Mouse (Mus musculus) myocyte (in vitro differentiated cells): ENCODE measurements around the gene Tas2r126. TPM values are rescaled to one million over a fixed set of nuclear protein-coding genes. Genes with fewer than 3 reads are reported as not detected.

Experiments
- H3K27me3 ChIP-seq: one replicate; pipeline ENCODE4 v1.6.1; 2011; ENCODE audit not compliant: control insufficient read depth, insufficient read depth, insufficient read length
- H3K36me3 ChIP-seq: one replicate; pipeline ENCODE4 v1.6.1; 2011; ENCODE audit not compliant: control insufficient read depth, insufficient read depth
- H3K4me2 ChIP-seq: one replicate; pipeline ENCODE4 v1.6.1; 2011; ENCODE audit warnings: low read depth, control low read depth
- H3K4me3 ChIP-seq: one replicate; pipeline ENCODE4 v1.5.1; 2011; ENCODE audit warnings: mild to moderate bottlenecking, control low read depth, moderate library complexity
- H3K79me2 ChIP-seq: one replicate; pipeline ENCODE4 v1.6.1; 2011; ENCODE audit not compliant: control insufficient read depth, insufficient read depth
- H3ac ChIP-seq: one replicate; pipeline ENCODE4 v1.6.1; 2011; ENCODE audit not compliant: control insufficient read depth, insufficient read length
- CEBPB ChIP-seq: IDR thresholded peaks from 2 replicates; pipeline ENCODE4 v1.6.1; 2011; ENCODE audit warnings: mild to moderate bottlenecking, moderate library complexity; ENCODE audit not compliant: poor library complexity, insufficient read depth, severe bottlenecking
- E2F4 ChIP-seq: IDR thresholded peaks from one replicate; pipeline ENCODE4 v1.6.1; 2011; ENCODE audit warnings: mild to moderate bottlenecking, control low read depth, moderate library complexity; ENCODE audit not compliant: insufficient read depth
- MAX ChIP-seq: IDR thresholded peaks from one replicate; pipeline ENCODE4 v1.6.1; 2011; ENCODE audit warnings: low read depth, mild to moderate bottlenecking, control low read depth
- MYOD1 ChIP-seq, 3 experiments: IDR thresholded peaks; one replicate each; pipeline ENCODE4 v1.6.1; 2011; ENCODE audit warnings: control low read depth in 2 of 3, low read depth in 2 of 3, mild to moderate bottlenecking in 2 of 3, moderate library complexity in 1 of 3; ENCODE audit not compliant: insufficient read length in 2 of 3, control insufficient read depth in 1 of 3
- MYOG ChIP-seq, 3 experiments: IDR thresholded peaks; one replicate each; pipeline ENCODE4 v1.6.1; 2011; ENCODE audit warnings: control low read depth in 2 of 3, low read depth in 2 of 3, mild to moderate bottlenecking in 2 of 3; ENCODE audit not compliant: insufficient read length in 2 of 3, control insufficient read depth in 1 of 3, insufficient read depth in 1 of 3
- POLR2A ChIP-seq: IDR thresholded peaks from one replicate; pipeline ENCODE4 v1.6.1; 2011; ENCODE audit warnings: low read depth, mild to moderate bottlenecking, control low read depth, moderate library complexity; ENCODE audit not compliant: insufficient read length
- POLR2AphosphoS2 ChIP-seq: IDR thresholded peaks from one replicate; pipeline ENCODE4 v1.6.1; 2011; ENCODE audit warnings: low read depth, control low read depth; ENCODE audit not compliant: insufficient read length
- REST ChIP-seq: IDR thresholded peaks from one replicate; pipeline ENCODE4 v1.6.1; 2011; ENCODE audit warnings: mild to moderate bottlenecking, control low read depth, moderate library complexity; ENCODE audit not compliant: insufficient read depth, insufficient read length
- SRF ChIP-seq: IDR thresholded peaks from one replicate; pipeline ENCODE4 v1.6.1; 2011; ENCODE audit warnings: low read depth; ENCODE audit not compliant: control insufficient read depth, insufficient read length
- TCF12 ChIP-seq: IDR thresholded peaks from one replicate; pipeline ENCODE4 v1.6.1; 2011; ENCODE audit warnings: mild to moderate bottlenecking, control low read depth; ENCODE audit not compliant: poor library complexity, insufficient read depth, severe bottlenecking
- TCF3 ChIP-seq: IDR thresholded peaks from one replicate; pipeline ENCODE4 v1.6.1; 2011; ENCODE audit warnings: low read depth, control low read depth; ENCODE audit not compliant: insufficient read length
- USF1 ChIP-seq: IDR thresholded peaks from one replicate; pipeline ENCODE4 v1.6.1; 2011; ENCODE audit warnings: low read depth, mild to moderate bottlenecking, control low read depth, moderate library complexity
- polyA plus RNA-seq: library from polyadenylated mRNA; unstranded; fragments of >200 nt; fragmentation: generic; extraction: Trizol; gene quantifications from one replicate; pipeline ENCODE4 v1.2.1, GENCODE M21; 2012; ENCODE audit warnings: missing spikeins

Gene Tas2r126
- polyA plus RNA-seq, 1 experiment, result not detected

GRCm38 (mm10) chr6:42435490-42435889 is 1.2 kb downstream of the Tas2r126 start:
- Histone ChIP-seq H3K27me3 (no peaks in the 10 kb centered on the region), H3K4me2 (no peak overlapping the region), H3ac (no peak overlapping the region), H3K4me3 (no peak overlapping the region), H3K36me3 (no peaks in the 10 kb centered on the region), H3K79me2 (no peaks in the 10 kb centered on the region)
- TF ChIP-seq MYOG (IDR thresholded peaks at IDR 0.05; ENCODE audit: control insufficient read depth in 1 of 3, insufficient read depth in 1 of 3, insufficient read length in 2 of 3, low read depth in 2 of 3), result no peak
- TF ChIP-seq TCF12, result no peak
- no peak for TF ChIP-seq USF1
- no peak for TF ChIP-seq CEBPB
- TF ChIP-seq E2F4, result no peak
- no peak for TF ChIP-seq MAX
- TF ChIP-seq SRF, result no peak
- no peak for TF ChIP-seq TCF3
- TF ChIP-seq POLR2A, result no peak
- no peak for TF ChIP-seq REST
- TF ChIP-seq MYOD1 (IDR thresholded peaks at IDR 0.05; ENCODE audit: control insufficient read depth in 1 of 3, insufficient read length in 2 of 3, low read depth in 2 of 3), result no peak
- TF ChIP-seq POLR2AphosphoS2, result no peak

DNA sequence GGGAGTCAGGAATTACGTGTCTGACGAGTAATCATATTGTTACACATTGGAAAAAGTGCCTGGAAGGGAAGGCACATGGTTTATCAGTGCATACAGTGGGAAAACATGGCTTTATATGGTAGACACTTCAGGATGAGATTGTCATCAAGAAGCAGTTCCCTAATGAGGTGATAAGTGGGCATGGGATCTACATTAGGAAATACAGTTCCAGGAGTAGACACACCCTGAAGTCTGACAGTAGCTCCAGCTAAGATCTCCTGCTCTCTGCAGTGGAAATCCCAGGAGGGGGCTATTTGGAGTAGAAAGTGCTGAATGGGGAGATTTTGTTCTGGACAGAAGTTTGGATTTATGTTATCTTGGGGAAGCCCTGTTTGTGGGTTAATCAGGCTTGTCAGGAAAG is 7.1 kb downstream of the Tas2r126 start:
- no peaks in the 10 kb centered on the region for H3K79me2 ChIP-seq
- H3ac ChIP-seq, result no peak overlapping the region
- TF ChIP-seq REST (no peak), MYOG (IDR thresholded peaks at IDR 0.05; ENCODE audit: control insufficient read depth in 1 of 3, insufficient read depth in 1 of 3, insufficient read length in 2 of 3, low read depth in 2 of 3) (no peak), POLR2A (no peak), TCF12 (no peak), MYOD1 (IDR thresholded peaks at IDR 0.05; ENCODE audit: control insufficient read depth in 1 of 3, insufficient read length in 2 of 3, low read depth in 2 of 3) (no peak), USF1 (no peak), CEBPB (no peak), SRF (no peak), POLR2AphosphoS2 (no peak), MAX (no peak), E2F4 (no peak), TCF3 (no peak)
- no peak overlapping the region for H3K4me2 ChIP-seq
- H3K27me3 ChIP-seq, result no peaks in the 10 kb centered on the region
- no peak overlapping the region for H3K4me3 ChIP-seq
- no peaks in the 10 kb centered on the region for H3K36me3 ChIP-seq

- Histone ChIP-seq H3K36me3 (no peaks in the 10 kb centered on the region), H3K4me2 (no peak overlapping the region), H3K4me3 (no peak overlapping the region), H3ac (no peak overlapping the region), H3K27me3 (no peaks in the 10 kb centered on the region), H3K79me2 (no peaks in the 10 kb centered on the region)
- TF ChIP-seq POLR2AphosphoS2 (no peak), MYOD1 (IDR thresholded peaks at IDR 0.05; ENCODE audit: control insufficient read depth in 1 of 3, insufficient read length in 2 of 3, low read depth in 2 of 3) (no peak), SRF (no peak), TCF3 (no peak), MYOG (IDR thresholded peaks at IDR 0.05; ENCODE audit: control insufficient read depth in 1 of 3, insufficient read depth in 1 of 3, insufficient read length in 2 of 3, low read depth in 2 of 3) (no peak), USF1 (no peak), TCF12 (no peak), POLR2A (no peak), REST (no peak), MAX (no peak), E2F4 (no peak), CEBPB (no peak)
Measured at GRCm38 (mm10) chr6:42444491-42444890, 10.2 kb downstream of the Tas2r126 start.

GRCm38 (mm10) chr6:42447381-42447780 is 13.0 kb downstream of the Tas2r126 start:
- no peaks in the 10 kb centered on the region for H3K36me3 ChIP-seq
- H3ac ChIP-seq, result no peak overlapping the region
- H3K27me3 ChIP-seq, result no peaks in the 10 kb centered on the region
- no peak for TF ChIP-seq TCF12
- TF ChIP-seq POLR2AphosphoS2, result no peak
- TF ChIP-seq USF1, result no peak
- TF ChIP-seq MYOD1 (IDR thresholded peaks at IDR 0.05; ENCODE audit: control insufficient read depth in 1 of 3, insufficient read length in 2 of 3, low read depth in 2 of 3), result no peak
- TF ChIP-seq TCF3, result no peak
- no peak for TF ChIP-seq MAX
- no peak for TF ChIP-seq SRF
- no peak for TF ChIP-seq REST
- no peak for TF ChIP-seq CEBPB
- no peak for TF ChIP-seq MYOG (IDR thresholded peaks at IDR 0.05; ENCODE audit: control insufficient read depth in 1 of 3, insufficient read depth in 1 of 3, insufficient read length in 2 of 3, low read depth in 2 of 3)
- TF ChIP-seq POLR2A, result no peak
- TF ChIP-seq E2F4, result no peak
- H3K4me2 ChIP-seq, result no peak overlapping the region
- H3K79me2 ChIP-seq, result no peaks in the 10 kb centered on the region
- H3K4me3 ChIP-seq, result no peak overlapping the region

- no peaks in the 10 kb centered on the region for H3K27me3 ChIP-seq
- no peak within 1 kb of the TSS for H3K4me2 ChIP-seq
- no peak for TF ChIP-seq MYOG (IDR thresholded peaks at IDR 0.05; ENCODE audit: control insufficient read depth in 1 of 3, insufficient read depth in 1 of 3, insufficient read length in 2 of 3, low read depth in 2 of 3)
- no peak for TF ChIP-seq USF1
- TF ChIP-seq TCF3, result no peak
- no peak for TF ChIP-seq SRF
- TF ChIP-seq MAX, result no peak
- TF ChIP-seq REST, result no peak
- TF ChIP-seq CEBPB, result no peak
- TF ChIP-seq TCF12, result no peak
- no peak for TF ChIP-seq POLR2A
- no peak for TF ChIP-seq POLR2AphosphoS2
- no peak for TF ChIP-seq MYOD1 (IDR thresholded peaks at IDR 0.05; ENCODE audit: control insufficient read depth in 1 of 3, insufficient read length in 2 of 3, low read depth in 2 of 3)
- TF ChIP-seq E2F4, result no peak
- H3K4me3 ChIP-seq, result no peak within 1 kb of the TSS
- no peaks in the 10 kb centered on the region for H3K36me3 ChIP-seq
- no peak within 1 kb of the TSS for H3ac ChIP-seq
- H3K79me2 ChIP-seq, result no peaks in the 10 kb centered on the region
Measured at GRCm38 (mm10) chr6:42465096-42465495, 30.8 kb downstream of the Tas2r126 start, which contains the start of gene Olfr458. Olfr458 (minus strand) TSS chr6:42465196.
